Mouse (Mus musculus) G1E-ER4 (cell line): ENCODE measurements around the gene Retreg2. TPM values are rescaled to one million over a fixed set of nuclear protein-coding genes. Genes with fewer than 3 reads are reported as not detected.

Experiments
- GATA1 ChIP-seq: IDR thresholded peaks from one replicate; pipeline ENCODE4 v1.8.0; 2012; ENCODE audit warnings: low read length, inconsistent platforms
- polyA plus RNA-seq: library from polyadenylated mRNA; stranded (reverse); fragments of >175 nt; gene quantifications from 2 replicates; pipeline ENCODE4 v1.2.3, GENCODE M21; 2012

The Retreg2 gene
- polyA plus RNA-seq, 1 experiment = 148 TPM

DNA sequence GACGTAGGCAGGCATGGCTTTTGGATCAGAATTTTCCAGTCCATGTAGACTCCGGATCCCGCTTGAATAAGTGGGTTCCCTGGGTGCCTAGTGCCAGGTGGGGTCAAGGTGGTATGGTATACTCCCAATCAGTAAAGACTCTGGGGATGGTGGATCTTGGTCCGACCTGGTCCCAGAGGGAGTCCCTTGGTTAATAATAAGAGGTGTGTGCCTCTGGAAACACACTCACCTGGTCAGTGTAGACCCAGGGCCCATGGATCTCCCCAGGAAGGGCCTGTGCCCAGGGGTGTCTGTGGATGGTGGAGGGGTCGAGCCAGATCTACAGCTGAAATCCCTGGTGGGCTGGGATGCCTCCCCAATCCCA, 48.7 kb downstream of the Retreg2 start:
- no peak for TF ChIP-seq GATA1

DNA sequence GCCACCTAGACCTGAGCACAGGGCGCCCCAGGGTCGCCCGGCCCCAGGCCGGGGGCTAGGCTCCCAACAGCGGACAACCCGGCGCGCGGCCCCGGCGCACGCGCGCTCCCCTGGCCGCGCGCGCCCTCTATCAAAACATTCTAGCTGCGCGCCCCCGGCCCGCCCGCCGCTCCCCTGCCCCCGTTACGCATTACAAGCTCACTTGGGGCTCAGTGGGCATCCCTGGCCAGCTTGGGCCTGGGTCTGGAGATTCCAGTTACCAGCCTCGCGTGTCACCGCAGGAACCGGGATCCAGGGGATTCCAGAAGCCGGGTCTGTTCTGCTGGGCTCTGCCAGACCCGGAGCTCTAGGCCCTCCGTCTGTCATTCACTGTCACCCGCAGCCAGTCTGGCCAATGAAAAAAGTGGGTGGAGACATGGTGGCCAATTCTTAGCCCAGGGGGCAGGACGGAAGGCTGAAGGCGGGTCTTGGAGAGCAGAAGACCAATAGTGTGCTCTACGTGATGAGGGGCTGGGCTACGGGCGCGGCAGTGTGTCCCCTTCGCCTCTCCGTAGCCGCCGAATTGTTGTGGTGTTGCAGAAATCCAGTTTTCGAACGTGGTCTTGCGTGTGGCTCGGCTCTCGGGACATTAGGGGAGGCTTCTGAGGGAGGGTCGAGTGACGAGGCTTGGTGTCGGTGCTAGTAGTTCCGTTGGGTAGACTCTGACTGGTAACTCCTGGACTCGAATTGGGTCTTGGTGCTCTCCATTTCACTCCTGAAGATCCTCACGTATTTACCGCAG, 49.2 kb downstream of the Retreg2 start, which contains the start of the genes Ankzf1 and Atg9a:
TSS of gene Ankzf1 (plus strand) at position 530 of the 781 bp plus-strand sequence.
TSS of gene Atg9a (minus strand) at position 575 of the 781 bp plus-strand sequence.
- TF ChIP-seq GATA1 = no peak

DNA sequence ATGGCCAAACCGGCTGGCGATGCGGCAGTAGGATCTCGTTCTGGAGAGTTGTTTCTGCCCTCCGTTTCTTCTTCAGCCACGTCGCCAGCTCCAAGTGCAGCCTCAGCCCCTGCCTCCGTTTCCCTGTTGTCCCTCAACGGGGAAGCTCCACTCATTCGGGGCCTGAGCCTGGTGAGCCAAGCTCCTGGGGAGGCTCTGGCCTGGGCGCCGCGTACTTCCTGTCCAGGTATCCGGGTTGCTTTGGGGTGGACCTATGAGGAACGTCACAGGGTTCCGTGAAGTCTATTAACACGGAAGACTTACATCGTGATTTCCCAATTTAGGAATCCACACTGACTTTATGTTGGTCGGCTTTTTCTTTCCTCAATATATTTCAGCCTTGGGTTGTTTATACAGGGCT, 49.9 kb downstream of the Retreg2 start:
- no peak for TF ChIP-seq GATA1

Other genes with a start within 250 kb of the Retreg2 start
- gene Cryba2, start 249.6 kb upstream of the Retreg2 start, polyA plus RNA-seq = not detected in 2 replicates
- gene Cfap65, start 207.2 kb upstream of the Retreg2 start, polyA plus RNA-seq = not detected in 2 replicates
- 0.11 and 0.22 TPM in 2 replicates for gene Ihh, start 191.1 kb upstream of the Retreg2 start, polyA plus RNA-seq
- 0.24 and 0.27 TPM in 2 replicates for gene Nhej1, start 17.6 kb upstream of the Retreg2 start, polyA plus RNA-seq
- gene Slc23a3, start 8.9 kb upstream of the Retreg2 start, polyA plus RNA-seq = 0.13 TPM in 2 replicates
- 92.2 and 100 TPM in 2 replicates for gene Cnppd1, start 67 bp upstream of the Retreg2 start, polyA plus RNA-seq
- 21.4 and 28.2 TPM in 2 replicates for gene Zfand2b, start 25.9 kb downstream of the Retreg2 start, polyA plus RNA-seq
- 17.2 and 22.2 TPM in 2 replicates for gene Abcb6, start 37.6 kb downstream of the Retreg2 start, polyA plus RNA-seq
- gene Ankzf1, start 49.4 kb downstream of the Retreg2 start, polyA plus RNA-seq = 14.3 and 16.1 TPM in 2 replicates
- gene Atg9a, start 49.4 kb downstream of the Retreg2 start, polyA plus RNA-seq = 44.2 and 52.5 TPM in 2 replicates
- gene Glb1l, start 68.0 kb downstream of the Retreg2 start, polyA plus RNA-seq = 0.45 and 0.86 TPM in 2 replicates
- 143 and 217 TPM in 2 replicates for gene Stk16, start 68.1 kb downstream of the Retreg2 start, polyA plus RNA-seq
- gene Tuba4a, start 77.1 kb downstream of the Retreg2 start, polyA plus RNA-seq = 26.0 and 85.0 TPM in 2 replicates
- not detected in 2 replicates for gene A630095N17Rik, start 89.3 kb downstream of the Retreg2 start, polyA plus RNA-seq
- gene Dnajb2, start 93.6 kb downstream of the Retreg2 start, polyA plus RNA-seq = 11.3 and 14.7 TPM in 2 replicates
- 1.1 and 1.4 TPM in 2 replicates for gene Ptprn, start 121.7 kb downstream of the Retreg2 start, polyA plus RNA-seq
- not detected in 2 replicates for gene Resp18, start 135.6 kb downstream of the Retreg2 start, polyA plus RNA-seq
- gene Dnpep, start 175.2 kb downstream of the Retreg2 start, polyA plus RNA-seq = 46.2 and 77.7 TPM in 2 replicates
- gene Des, start 217.6 kb downstream of the Retreg2 start, polyA plus RNA-seq = 1.4 and 1.6 TPM in 2 replicates
- gene Speg, start 232.5 kb downstream of the Retreg2 start, polyA plus RNA-seq = 0.09 and 0.33 TPM in 2 replicates